Mouse (Mus musculus): ENCODE measurements at regions not wholly inside any gene's neighbourhood (a gene's known extent, or its start where the extent isn't known, plus 50 kb on each side); places are given as distances from the start of the nearest gene placed in this dataset.

- TF ChIP-seq GATA1 (IDR thresholded peaks at IDR 0.05; ENCODE audit: borderline replicate concordance, low read length) (no peak), FLI1 (IDR thresholded peaks at IDR 0.05; ENCODE audit: low read length) (no peak)
Measured at GRCm38 (mm10) chr8:86426056-86426455, 154.4 kb downstream of the Abcc12 start.
